Mouse (Mus musculus): ENCODE measurements around the gene Tspan33.

Tspan33 gene

GRCm38 (mm10) chr6:29697548-29697947, 3.5 kb downstream of the Tspan33 start:
- peak in 1 of 2 experiments; percentile 72 for DNase-seq (ENCODE audit: low spot score in 2 of 2)

GRCm38 (mm10) chr6:29699085-29699745, 5.2 kb downstream of the Tspan33 start:
- peak; percentile 50 to 61 for DNase-seq (ENCODE audit: low spot score in 2 of 2)

GRCm38 (mm10) chr6:29701051-29701450, 7.0 kb downstream of the Tspan33 start:
- peak; percentile 72 to 86 for DNase-seq (ENCODE audit: low spot score in 2 of 2)

GRCm38 (mm10) chr6:29702126-29702525, 8.1 kb downstream of the Tspan33 start:
- no peak for DNase-seq (ENCODE audit: low spot score in 2 of 2)

GRCm38 (mm10) chr6:29704143-29704542, 10.1 kb downstream of the Tspan33 start:
- DNase-seq (ENCODE audit: low spot score in 2 of 2), result no peak

- DNase-seq (ENCODE audit: low spot score in 2 of 2), result no peak
Measured at GRCm38 (mm10) chr6:29707902-29708301, 13.9 kb downstream of the Tspan33 start.

- no peak for DNase-seq (ENCODE audit: low spot score in 2 of 2)
Measured at GRCm38 (mm10) chr6:29711318-29711717, 17.3 kb downstream of the Tspan33 start.

GRCm38 (mm10) chr6:29712011-29712584, 18.1 kb downstream of the Tspan33 start:
- DNase-seq (ENCODE audit: low spot score in 2 of 2), result no peak

- DNase-seq (ENCODE audit: low spot score in 2 of 2), result no peak
Measured at GRCm38 (mm10) chr6:29716624-29717365, 22.8 kb downstream of the Tspan33 start.

GRCm38 (mm10) chr6:29717541-29717940, 23.5 kb downstream of the Tspan33 start:
- DNase-seq (ENCODE audit: low spot score in 2 of 2), result no peak

- DNase-seq (ENCODE audit: low spot score in 2 of 2), result no peak
Measured at GRCm38 (mm10) chr6:29717952-29718521, 24.0 kb downstream of the Tspan33 start.

GRCm38 (mm10) chr6:29718894-29719329, 24.9 kb downstream of the Tspan33 start:
- peak in 1 of 2 experiments; percentile 34 for DNase-seq (ENCODE audit: low spot score in 2 of 2)

- DNase-seq (ENCODE audit: low spot score in 2 of 2), result no peak
Measured at GRCm38 (mm10) chr6:29721890-29722289, 27.9 kb downstream of the Tspan33 start.

GRCm38 (mm10) chr6:29726576-29727200, 32.7 kb downstream of the Tspan33 start:
- DNase-seq (ENCODE audit: low spot score in 2 of 2), result no peak

GRCm38 (mm10) chr6:29728035-29728434, 34.0 kb downstream of the Tspan33 start:
- DNase-seq (ENCODE audit: low spot score in 2 of 2), result no peak

GRCm38 (mm10) chr6:29729491-29729890, 35.5 kb downstream of the Tspan33 start:
- DNase-seq (ENCODE audit: low spot score in 2 of 2), result no peak

GRCm38 (mm10) chr6:29735336-29735688, 41.3 kb downstream of the Tspan33 start, which contains the start of gene Smo:
TSS of gene Smo (plus strand) at chr6:29735503.
- peak in 1 of 2 experiments; percentile 50 for DNase-seq (ENCODE audit: low spot score in 2 of 2)

GRCm38 (mm10) chr6:29735689-29736451, 41.8 kb downstream of the Tspan33 start:
- DNase-seq (ENCODE audit: low spot score in 2 of 2), result peak in 1 of 2 experiments; percentile 52

GRCm38 (mm10) chr6:29736610-29737458, 42.8 kb downstream of the Tspan33 start:
- no peak for DNase-seq (ENCODE audit: low spot score in 2 of 2)

- no peak for DNase-seq (ENCODE audit: low spot score in 2 of 2)
Measured at GRCm38 (mm10) chr6:29751466-29752152, 57.6 kb downstream of the Tspan33 start.

All from spleen, postnatal 10 days (tissue).